Mouse (Mus musculus) liver, embryonic 13.5 days (tissue): ENCODE measurements around the gene Gcn1l1. TPM values are rescaled to one million over a fixed set of nuclear protein-coding genes. Genes with fewer than 3 reads are reported as not detected.

Experiments
- ATAC-seq: fragments of 200-750 bp; cut with Nextera tagmentation; 2 replicates; pipeline ENCODE4 v1.8.0; 2017; ENCODE audit warnings: low read depth, mild to moderate bottlenecking, moderate number of reproducible peaks, moderate library complexity
- DNase-seq: peaks from one replicate; pipeline ENCODE4 v3.0.0; 2022
- H3K27ac ChIP-seq: fragments of 300-500 bp; sonication (generic); 2 replicates; pipeline ENCODE4 v1.5.1; 2015; ENCODE audit warnings: moderate library complexity, mild to moderate bottlenecking, inconsistent platforms
- H3K27me3 ChIP-seq: fragments of 300-500 bp; sonication (generic); 2 replicates; pipeline ENCODE4 v1.6.1; 2015; ENCODE audit warnings: mild to moderate bottlenecking, inconsistent platforms
- H3K36me3 ChIP-seq: fragments of 300-500 bp; sonication (generic); 2 replicates; pipeline ENCODE4 v1.6.1; 2015; ENCODE audit warnings: mild to moderate bottlenecking, inconsistent platforms
- H3K4me1 ChIP-seq: fragments of 300-500 bp; sonication (generic); replicated peaks from 2 replicates; pipeline ENCODE4 v1.6.1; 2015; ENCODE audit warnings: inconsistent platforms
- H3K4me2 ChIP-seq: fragments of 300-500 bp; sonication (generic); 2 replicates; pipeline ENCODE4 v1.6.1; 2015; ENCODE audit warnings: inconsistent platforms, mild to moderate bottlenecking, moderate library complexity
- H3K4me3 ChIP-seq: fragments of 300-500 bp; sonication (generic); replicated peaks from 2 replicates; pipeline ENCODE4 v1.5.1; 2015; ENCODE audit warnings: mild to moderate bottlenecking, inconsistent platforms
- H3K9ac ChIP-seq: fragments of 300-500 bp; sonication (generic); 2 replicates; pipeline ENCODE4 v1.6.1; 2015; ENCODE audit warnings: mild to moderate bottlenecking, inconsistent platforms
- H3K9me3 ChIP-seq: fragments of 300-500 bp; sonication (generic); replicated peaks from 2 replicates; pipeline ENCODE4 v1.6.1; 2016; ENCODE audit warnings: inconsistent platforms
- WGBS: fragments of 180-500 bp; shearing (Covaris S2); methylation state at CpG from one replicate; pipeline ENCODE4 v1.1.7; 2015; ENCODE audit not compliant: insufficient replicate concordance; 5-methylcytosine and 5-hydroxymethylcytosine counted together
- microRNA-seq: library from miRNA; unstranded; fragments of <30 nt; microRNA quantifications from one replicate; pipeline ENCODE4, GENCODE M21; 2016
- polyA plus RNA-seq: library from polyadenylated mRNA; unstranded; fragments of >200 nt; fragmentation: Nextera tagmentation; extraction: Ambion mirVana; gene quantifications from 2 replicates; pipeline ENCODE4 v1.2.1, GENCODE M21; 2015

Gene Gcn1l1
- polyA plus RNA-seq, 1 experiment from 2014 or later: 18.7 TPM

- H3K4me2 ChIP-seq: no peak overlapping the region
- no peak for DNase-seq
- no peak for ATAC-seq
- no peak overlapping the region for H3K27ac ChIP-seq
- H3K27me3 ChIP-seq: 0 out of 2 replicates have a peak, but pooled peaks cover 3% of the 10 kb centered on the region
- no peak overlapping the region for H3K4me3 ChIP-seq
- no peaks in the 10 kb centered on the region for H3K36me3 ChIP-seq
- no peak overlapping the region for H3K9ac ChIP-seq
- 73% methylated on average over 22 of the region's 22 CpGs for WGBS
- no peaks in the 10 kb centered on the region for H3K4me1 ChIP-seq
- 0 out of 2 replicates have a peak, but pooled peaks cover 3% of the 10 kb centered on the region for H3K9me3 ChIP-seq
These were observed 97.6 kb downstream of the Gcn1l1 start for GRCm38 (mm10) chr5:115662658-115663057.

DNA sequence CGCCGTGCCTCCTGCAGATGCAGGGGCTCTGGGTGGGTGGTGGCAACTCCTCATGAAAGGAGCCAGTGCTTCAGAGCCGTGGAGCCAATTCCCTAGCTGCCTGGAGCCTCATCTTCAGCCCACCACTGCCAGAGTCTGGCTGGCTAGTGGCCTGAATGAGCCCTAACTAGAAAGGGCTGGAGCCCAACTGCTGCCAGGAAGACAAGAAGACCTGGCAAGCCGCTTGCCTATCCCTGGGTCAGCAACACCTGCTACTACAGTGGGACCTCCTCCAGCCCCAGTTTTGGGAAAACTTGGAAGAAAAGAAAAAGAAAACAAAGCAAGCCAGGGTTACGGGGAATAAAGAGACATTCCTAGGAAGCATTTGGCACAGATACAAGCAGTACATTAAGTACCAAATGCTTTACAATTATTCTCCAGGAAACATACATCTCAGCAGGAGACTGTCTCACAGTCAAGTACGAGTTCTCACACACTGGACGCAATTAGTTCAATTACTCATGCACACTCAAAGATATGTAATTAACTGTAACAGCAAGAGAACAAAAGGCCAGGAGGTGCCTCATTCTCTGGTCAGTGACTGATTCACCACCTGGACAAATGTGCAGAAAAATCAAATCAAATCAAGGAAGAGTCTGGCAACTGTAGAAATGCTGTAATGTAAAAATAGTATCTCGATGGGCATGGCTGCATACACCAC lies 101.5 kb downstream of the Gcn1l1 start:
- 0 out of 2 replicates have a peak, but pooled peaks cover 3% of the 10 kb centered on the region for H3K9me3 ChIP-seq
- H3K9ac ChIP-seq: no peak overlapping the region

DNA sequence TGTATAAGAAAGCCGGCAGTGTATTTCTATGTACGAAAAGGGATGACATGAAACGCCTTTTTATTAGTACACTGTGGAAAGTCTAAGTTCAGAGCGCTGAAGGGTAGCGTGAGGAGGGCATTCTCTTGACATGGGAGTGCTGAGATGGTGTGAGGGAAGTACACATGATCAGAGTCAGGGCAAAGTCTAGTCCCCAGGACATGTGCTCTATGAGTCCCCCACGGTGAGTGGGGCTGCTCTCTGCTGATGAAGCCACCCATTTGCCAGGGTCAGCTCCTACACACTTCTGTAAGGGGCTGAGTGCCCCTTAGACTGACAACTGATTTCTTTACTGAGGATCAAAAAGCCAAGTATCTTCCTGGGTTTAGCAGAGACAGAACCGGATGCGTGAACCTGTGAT lies 102.2 kb downstream of the Gcn1l1 start:
- H3K9ac ChIP-seq: no peak overlapping the region
- H3K36me3 ChIP-seq: no peaks in the 10 kb centered on the region
- 70% methylated on average over 8 of the region's 8 CpGs for WGBS
- H3K4me3 ChIP-seq: no peak overlapping the region
- H3K4me1 ChIP-seq: no peaks in the 10 kb centered on the region
- no peak for DNase-seq
- H3K27me3 ChIP-seq: peaks cover 6% of the 10 kb centered on the region; the same call in 1 of the 2 replicates
- no peak overlapping the region for H3K27ac ChIP-seq
- no peak overlapping the region for H3K4me2 ChIP-seq
- H3K9me3 ChIP-seq: 0 out of 2 replicates have a peak, but pooled peaks cover 3% of the 10 kb centered on the region
- ATAC-seq: no peak

More for the DNA sequence above, 101.5 kb downstream of the Gcn1l1 start:
- Histone ChIP-seq H3K4me1 (no peaks in the 10 kb centered on the region), H3K27me3 (0 out of 2 replicates have a peak, but pooled peaks cover 6% of the 10 kb centered on the region), H3K27ac (no peak overlapping the region), H3K4me3 (no peak overlapping the region), H3K4me2 (no peak overlapping the region), H3K36me3 (no peaks in the 10 kb centered on the region)
- ATAC-seq (no peak), DNase-seq (no peak)
- 61% methylated on average over 8 of the region's 8 CpGs for WGBS

DNA sequence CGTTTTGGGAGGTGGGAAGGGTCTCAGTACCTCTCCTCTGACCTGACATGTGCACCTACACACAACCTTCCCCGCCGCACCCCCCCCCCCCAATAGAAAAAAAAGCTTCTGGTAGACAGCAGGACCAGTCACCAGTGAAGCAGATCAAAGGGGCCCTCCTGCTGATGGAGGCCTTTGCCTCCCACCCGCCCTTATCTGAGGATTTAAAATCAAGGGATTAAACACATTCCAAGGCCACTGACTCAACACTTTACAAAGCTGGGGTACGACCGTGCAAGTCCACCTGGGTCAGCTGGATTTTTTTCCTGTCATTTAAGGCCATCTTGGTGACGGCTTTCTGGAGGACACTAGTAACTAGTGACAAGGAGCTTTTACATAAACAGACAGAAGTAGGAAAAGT lies 102.8 kb downstream of the Gcn1l1 start:
- 28% methylated on average over 7 of the region's 7 CpGs for WGBS
- no peak overlapping the region for H3K27ac ChIP-seq
- ATAC-seq (no peak), DNase-seq (no peak)
- H3K9me3 ChIP-seq: 0 out of 2 replicates have a peak, but pooled peaks cover 3% of the 10 kb centered on the region
- H3K4me2 ChIP-seq: no peak overlapping the region
- no peaks in the 10 kb centered on the region for H3K36me3 ChIP-seq
- no peak overlapping the region for H3K9ac ChIP-seq
- no peak overlapping the region for H3K4me3 ChIP-seq
- H3K27me3 ChIP-seq: peaks cover 7% of the 10 kb centered on the region; the same call in 1 of the 2 replicates
- H3K4me1 ChIP-seq: no peaks in the 10 kb centered on the region

GRCm38 (mm10) chr5:115668986-115669385 lies 103.9 kb downstream of the Gcn1l1 start:
- Histone ChIP-seq H3K27me3 (peaks cover 10% of the 10 kb centered on the region; the same call in 1 of the 2 replicates), H3K9ac (no peak overlapping the region), H3K36me3 (no peaks in the 10 kb centered on the region), H3K9me3 (0 out of 2 replicates have a peak, but pooled peaks cover 3% of the 10 kb centered on the region), H3K27ac (no peak overlapping the region), H3K4me3 (no peak overlapping the region), H3K4me2 (no peak overlapping the region), H3K4me1 (no peaks in the 10 kb centered on the region)
- 71% methylated on average over 12 of the region's 12 CpGs for WGBS
- ATAC-seq: no peak
- DNase-seq: no peak

- no peak overlapping the region for H3K27ac ChIP-seq
- H3K4me3 ChIP-seq: no peak overlapping the region
- H3K9me3 ChIP-seq: 0 out of 2 replicates have a peak, but pooled peaks cover 3% of the 10 kb centered on the region
- WGBS: 70% methylated on average over 11 of the region's 11 CpGs
- H3K27me3 ChIP-seq: peaks cover 10% of the 10 kb centered on the region; the same call in 1 of the 2 replicates
- DNase-seq (no peak), ATAC-seq (no peak)
- H3K36me3 ChIP-seq: no peaks in the 10 kb centered on the region
- no peak overlapping the region for H3K9ac ChIP-seq
- no peaks in the 10 kb centered on the region for H3K4me1 ChIP-seq
- H3K4me2 ChIP-seq: no peak overlapping the region
These were observed 104.9 kb downstream of the Gcn1l1 start for GRCm38 (mm10) chr5:115669974-115670373.

DNA sequence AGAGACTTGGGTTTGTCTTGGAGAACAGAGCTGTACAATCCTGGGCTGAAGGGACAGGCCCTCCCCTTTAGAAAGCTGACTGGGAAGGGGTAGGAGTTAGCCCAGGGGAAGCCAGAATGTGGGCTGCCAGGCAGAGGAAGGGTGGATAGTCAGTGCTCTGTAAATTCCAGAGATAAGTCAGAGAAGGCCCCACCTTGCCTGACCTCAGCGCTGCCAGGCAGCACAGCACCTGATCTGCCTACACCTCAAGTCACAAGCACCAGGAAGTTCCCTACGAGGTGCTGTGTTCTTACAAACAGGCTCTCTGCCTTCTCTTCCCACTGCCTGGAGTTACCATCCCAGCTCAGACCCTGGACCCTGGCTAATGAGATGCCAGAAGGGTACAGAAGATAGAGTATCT lies 105.4 kb downstream of the Gcn1l1 start:
- Histone ChIP-seq H3K4me1 (no peaks in the 10 kb centered on the region), H3K4me3 (no peak overlapping the region), H3K9ac (no peak overlapping the region), H3K27me3 (peaks cover 10% of the 10 kb centered on the region; the same call in 1 of the 2 replicates), H3K9me3 (0 out of 2 replicates have a peak, but pooled peaks cover under 1% of the 10 kb centered on the region), H3K4me2 (no peak overlapping the region), H3K27ac (no peak overlapping the region), H3K36me3 (no peaks in the 10 kb centered on the region)
- DNase-seq (no peak), ATAC-seq (no peak)
- WGBS: 46% methylated on average over 2 of the region's 2 CpGs

- H3K4me3 ChIP-seq: no peak overlapping the region
- H3K27ac ChIP-seq: no peak overlapping the region
- peaks cover 10% of the 10 kb centered on the region; the same call in 1 of the 2 replicates for H3K27me3 ChIP-seq
- 69% methylated on average over 8 of the region's 8 CpGs for WGBS
- no peaks in the 10 kb centered on the region for H3K9me3 ChIP-seq
- no peak for ATAC-seq
- H3K4me1 ChIP-seq: no peaks in the 10 kb centered on the region
- no peak overlapping the region for H3K4me2 ChIP-seq
- no peak overlapping the region for H3K9ac ChIP-seq
- no peaks in the 10 kb centered on the region for H3K36me3 ChIP-seq
- DNase-seq: no peak
These were observed 106.8 kb downstream of the Gcn1l1 start for GRCm38 (mm10) chr5:115671846-115672245.

Small RNAs within 50 kb of the gene (microRNA-seq; reads per million reads assigned to microRNA genes)
- gene Mir7029: 0.88 reads per million
- gene Mir7030: not detected

Other genes with a start within 250 kb of the Gcn1l1 start
- 130 and 143 TPM in 2 replicates for gene Srsf9, start 238.1 kb upstream of the Gcn1l1 start, polyA plus RNA-seq
- gene Gatc, start 224.1 kb upstream of the Gcn1l1 start, polyA plus RNA-seq: 13.0 and 19.0 TPM in 2 replicates
- gene Triap1, start 224.0 kb upstream of the Gcn1l1 start, polyA plus RNA-seq: 40.4 and 41.5 TPM in 2 replicates
- 735 and 795 TPM in 2 replicates for gene Cox6a1, start 216.3 kb upstream of the Gcn1l1 start, polyA plus RNA-seq
- 0.83 and 1.4 TPM in 2 replicates for gene Msi1, start 135.7 kb upstream of the Gcn1l1 start, polyA plus RNA-seq
- 0.35 TPM in 1 of 2 replicates, not detected in the other for gene Pla2g1b, start 99.0 kb upstream of the Gcn1l1 start, polyA plus RNA-seq
- 5.6 and 6.1 TPM in 2 replicates for gene Sirt4, start 80.5 kb upstream of the Gcn1l1 start, polyA plus RNA-seq
- 11.1 and 14.5 TPM in 2 replicates for gene Pxn, start 58.6 kb upstream of the Gcn1l1 start, polyA plus RNA-seq
- gene Rplp0, start 5.8 kb upstream of the Gcn1l1 start, polyA plus RNA-seq: 1,664 and 1,673 TPM in 2 replicates
- gene Rab35, start 66.7 kb downstream of the Gcn1l1 start, polyA plus RNA-seq: 14.7 and 16.7 TPM in 2 replicates
- 1.6 and 2.0 TPM in 2 replicates for gene Bicdl1, start 166.4 kb downstream of the Gcn1l1 start, polyA plus RNA-seq